Mouse (Mus musculus) brain, embryonic 14.5 days (tissue): ENCODE data around the gene Ebf1.

Experiments
- CTCF ChIP-seq: fragments of 200-500 bp; IDR thresholded peaks from 2 replicates; pipeline ENCODE4 v1.5.1; 2012; ENCODE audit warnings: inconsistent platforms, mild to moderate bottlenecking, moderate library complexity, borderline replicate concordance; ENCODE audit not compliant: insufficient read depth, insufficient read length; ENCODE audit errors: extremely low read depth
- POLR2A ChIP-seq: fragments of 200-500 bp; IDR thresholded peaks from 2 replicates; pipeline ENCODE4 v1.6.1; 2012; ENCODE audit warnings: mild to moderate bottlenecking, inconsistent platforms, borderline replicate concordance; ENCODE audit not compliant: poor library complexity, insufficient read depth, insufficient read length, severe bottlenecking; ENCODE audit errors: extremely low read depth

DNA sequence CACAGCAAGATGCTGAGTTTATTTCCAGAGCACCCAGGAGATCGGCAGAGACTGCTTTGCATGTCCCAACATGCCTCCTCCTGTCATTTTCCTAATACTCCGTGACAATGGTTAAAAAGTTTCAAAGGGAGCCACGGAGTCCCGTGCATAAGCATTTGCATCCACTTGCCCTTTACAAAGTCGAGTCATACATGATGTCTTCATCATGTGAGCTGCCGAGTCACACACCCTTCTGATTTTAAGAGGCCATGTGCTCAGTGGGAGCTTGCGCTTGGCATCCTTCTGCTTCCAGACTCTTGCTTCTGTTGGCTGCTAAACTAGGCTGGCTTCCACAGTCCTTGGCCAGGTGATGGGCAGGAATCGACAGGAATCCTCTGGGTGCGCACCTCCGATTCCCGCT, 336.7 kb downstream of the Ebf1 start:
- no peak for TF ChIP-seq CTCF
- no peak for TF ChIP-seq POLR2A
